Mouse (Mus musculus) telencephalon, adult 2 months (tissue): ENCODE data around the gene Spata2.

Source experiments
- DNase-seq: peaks from one replicate; pipeline ENCODE4 v3.0.0-alpha.2; 2011; ENCODE audit warnings: low read depth, low spot score

Gene Spata2

GRCm38 (mm10) chr2:167483081-167483826 is 9.4 kb downstream of the Spata2 start:
- no peak for DNase-seq

DNA sequence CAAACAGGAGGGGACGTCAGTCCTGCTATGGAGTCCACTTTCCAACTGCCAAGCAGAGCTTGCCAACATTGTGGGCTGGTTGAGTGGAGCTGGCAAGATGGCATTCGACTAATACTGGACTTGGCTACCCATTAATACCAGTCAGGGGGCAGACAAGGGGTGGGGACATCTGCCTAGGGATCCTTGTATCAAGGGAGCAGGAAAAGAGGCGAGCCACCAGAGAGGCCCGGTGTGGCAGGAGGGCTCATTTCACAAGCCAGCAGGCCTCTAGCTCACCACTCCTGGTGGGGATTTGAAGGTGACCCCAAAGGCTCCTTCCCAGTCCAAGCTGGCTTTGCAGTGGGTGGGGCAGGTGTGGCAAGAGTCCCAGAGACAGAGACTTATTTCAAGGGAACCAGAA is 10.0 kb downstream of the Spata2 start:
- DNase-seq, result no peak

- DNase-seq, result no peak
Measured at GRCm38 (mm10) chr2:167479501-167479900, 13.2 kb downstream of the Spata2 start.

DNA sequence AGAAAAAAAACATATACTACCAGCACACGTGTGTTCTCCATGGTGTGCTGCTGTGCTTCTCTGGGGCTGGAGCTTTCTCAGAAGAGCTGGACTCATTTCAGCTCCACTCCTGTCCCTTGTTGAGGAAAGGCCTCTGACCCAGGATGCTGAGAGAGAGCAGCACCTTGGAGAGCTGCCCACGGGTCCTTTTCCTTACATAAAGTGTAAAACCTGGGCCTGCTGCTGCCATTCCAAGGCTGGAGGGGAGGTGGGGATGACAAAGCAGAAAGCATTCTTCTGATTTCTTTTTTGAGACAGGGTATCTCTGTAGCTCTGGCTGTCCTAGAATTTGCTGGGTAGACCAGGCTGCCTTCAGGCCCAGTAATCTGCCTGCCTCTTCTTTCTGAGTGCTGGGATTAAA is 14.6 kb downstream of the Spata2 start:
- no peak for DNase-seq

- DNase-seq, result no peak
Measured at GRCm38 (mm10) chr2:167476762-167477161, 15.9 kb downstream of the Spata2 start.

- peak; percentile 55 for DNase-seq
Measured at GRCm38 (mm10) chr2:167476200-167476688, 16.4 kb downstream of the Spata2 start.

GRCm38 (mm10) chr2:167475596-167475995 is 17.1 kb downstream of the Spata2 start:
- DNase-seq, result no peak

- DNase-seq, result no peak
Measured at GRCm38 (mm10) chr2:167474218-167474617, 18.5 kb downstream of the Spata2 start.

- DNase-seq, result no peak
Measured at GRCm38 (mm10) chr2:167471585-167471984, 21.1 kb downstream of the Spata2 start.

DNA sequence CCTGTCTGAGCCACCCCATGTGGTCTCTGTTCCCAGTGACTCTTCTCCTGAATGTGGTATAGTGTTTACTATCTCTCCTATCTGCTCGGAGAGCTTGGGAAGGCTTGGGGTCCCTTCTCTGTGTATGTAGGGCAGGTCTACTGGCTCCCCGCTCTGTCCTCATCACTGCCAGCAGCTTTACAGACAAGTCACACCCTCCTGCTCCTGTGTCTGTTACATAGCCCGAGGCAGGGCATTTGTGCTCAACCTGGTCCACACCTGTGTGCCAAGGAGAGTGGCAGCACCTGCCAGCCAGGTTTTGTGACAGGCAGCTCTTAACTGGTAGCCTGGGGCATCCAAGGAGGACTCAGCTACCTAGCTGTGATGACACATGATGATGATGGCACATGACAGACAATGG is 22.1 kb downstream of the Spata2 start:
- no peak for DNase-seq

- DNase-seq, result no peak
Measured at GRCm38 (mm10) chr2:167468444-167468843, 24.2 kb downstream of the Spata2 start.

- DNase-seq, result no peak
Measured at GRCm38 (mm10) chr2:167467214-167467613, 25.5 kb downstream of the Spata2 start.

DNA sequence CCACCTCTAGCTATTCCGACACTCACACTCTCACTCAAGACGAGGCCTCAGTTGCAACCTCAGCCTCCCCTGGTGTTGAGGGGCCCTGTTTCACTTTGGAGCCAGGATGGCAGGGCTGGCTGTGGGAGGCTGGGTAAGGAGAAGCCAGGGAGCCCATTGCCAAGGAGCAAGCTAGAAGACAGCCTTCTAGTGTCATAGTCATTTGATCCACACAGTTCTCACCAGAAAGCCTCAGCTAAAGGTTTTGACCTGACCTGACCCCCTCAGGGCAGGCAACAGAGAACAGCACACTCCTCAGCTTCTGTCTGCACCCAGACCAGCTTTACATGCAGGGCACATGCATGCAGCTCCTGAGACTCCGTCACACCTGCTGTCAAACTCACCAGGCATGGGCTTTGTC is 26.7 kb downstream of the Spata2 start:
- DNase-seq, result no peak

- no peak for DNase-seq
Measured at GRCm38 (mm10) chr2:167463802-167464201, 28.9 kb downstream of the Spata2 start.

- no peak for DNase-seq
Measured at GRCm38 (mm10) chr2:167462954-167463353, 29.7 kb downstream of the Spata2 start.

- no peak for DNase-seq
Measured at GRCm38 (mm10) chr2:167459071-167459865, 33.4 kb downstream of the Spata2 start.

GRCm38 (mm10) chr2:167458548-167458947 is 34.1 kb downstream of the Spata2 start:
- DNase-seq, result no peak

DNA sequence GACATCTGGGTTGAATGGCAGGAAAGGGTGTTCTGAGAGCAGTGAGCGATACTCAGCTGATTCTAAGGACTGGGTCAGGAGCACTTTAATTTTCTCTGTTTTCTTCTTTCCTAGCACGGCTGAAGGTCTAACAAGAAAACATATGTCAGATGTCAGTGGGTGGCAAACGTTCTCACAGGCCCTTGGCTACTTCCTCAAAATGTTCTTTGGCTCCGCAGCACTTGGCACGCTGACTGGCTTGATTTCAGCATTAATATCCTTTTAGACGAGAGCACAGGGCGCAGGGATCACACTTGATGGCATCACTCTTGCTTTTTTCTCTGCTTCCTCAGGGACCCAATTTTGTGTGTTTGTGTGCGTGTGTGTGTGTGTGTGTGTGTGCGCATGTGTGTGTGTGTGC is 35.5 kb downstream of the Spata2 start:
- DNase-seq, result no peak

- DNase-seq, result no peak
Measured at GRCm38 (mm10) chr2:167456361-167457020, 36.2 kb downstream of the Spata2 start.

- DNase-seq, result no peak
Measured at GRCm38 (mm10) chr2:167453814-167454213, 38.9 kb downstream of the Spata2 start.

DNA sequence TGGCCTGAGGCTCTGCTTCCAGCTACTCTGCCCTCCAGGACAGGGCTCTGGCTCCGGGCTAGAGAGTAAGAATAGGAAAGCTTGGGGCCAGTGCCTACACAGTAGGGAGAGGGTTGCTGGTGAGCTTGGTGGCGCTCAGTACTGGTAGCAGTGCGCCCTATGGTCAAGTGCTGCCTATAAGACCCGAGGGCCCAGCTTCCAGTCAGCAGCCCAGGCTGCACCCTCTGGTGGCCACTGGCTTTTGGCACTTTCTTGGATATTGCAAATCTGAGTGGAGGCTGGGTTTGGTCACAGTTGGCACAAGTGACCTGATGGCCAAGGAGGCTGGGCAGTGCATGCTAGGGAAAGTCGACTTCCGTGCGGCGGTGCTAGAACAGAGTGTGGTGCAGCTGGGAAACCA is 42.0 kb downstream of the Spata2 start:
- no peak for DNase-seq
